Mouse (Mus musculus): Measurements from ENCODE around the gene Ptges. TPM values are rescaled to one million over a fixed set of nuclear protein-coding genes. Genes with fewer than 3 reads are reported as not detected.

The Ptges gene
- 10.8 and 13.3 TPM in 2 replicates for polyA plus RNA-seq (2016; fragmentation: Nextera tagmentation; extraction: Ambion mirVana)

- DNase-seq (ENCODE audit: low spot score), result peak; percentile 65
- H3K4me3 ChIP-seq, result peak within 1 kb of the TSS; percentile 44
- peaks cover 30% of the 10 kb centered on the region for H3K4me1 ChIP-seq (replicated peaks)
- H3K9me3 ChIP-seq, result no peaks in the 10 kb centered on the region
- H3K36me3 ChIP-seq, result no peaks in the 10 kb centered on the region
- peaks cover 4% of the 10 kb centered on the region; the same call in 1 of the 2 replicates for H3K27me3 ChIP-seq (ENCODE audit: insufficient read depth, poor library complexity, severe bottlenecking)
- peak within 1 kb of the TSS; percentile 60 for H3K27ac ChIP-seq
- WGBS, result 3% methylated on average over 23 of the region's 23 CpGs
Observed at GRCm38 (mm10) chr2:30929483-30930045, at the start of gene Ptges. TSS of gene Ptges (minus strand) at chr2:30929863.

GRCm38 (mm10) chr2:30967352-30968327, 38.0 kb upstream of the Ptges start, which contains the start of gene Tor1a:
TSS of gene Tor1a (minus strand) at chr2:30967933.
- peaks cover 52% of the 10 kb centered on the region for H3K36me3 ChIP-seq
- peak within 1 kb of the TSS; percentile 96 for H3K4me3 ChIP-seq
- 2% methylated on average over 59 of the region's 59 CpGs for WGBS
- H3K9me3 ChIP-seq, result no peaks in the 10 kb centered on the region
- H3K27me3 ChIP-seq (ENCODE audit: insufficient read depth, poor library complexity, severe bottlenecking), result no peaks in the 10 kb centered on the region
- H3K27ac ChIP-seq, result peak within 1 kb of the TSS; percentile 91
- H3K4me1 ChIP-seq (replicated peaks), result peaks cover 29% of the 10 kb centered on the region
- DNase-seq (ENCODE audit: low spot score), result peak; percentile 92

DNA sequence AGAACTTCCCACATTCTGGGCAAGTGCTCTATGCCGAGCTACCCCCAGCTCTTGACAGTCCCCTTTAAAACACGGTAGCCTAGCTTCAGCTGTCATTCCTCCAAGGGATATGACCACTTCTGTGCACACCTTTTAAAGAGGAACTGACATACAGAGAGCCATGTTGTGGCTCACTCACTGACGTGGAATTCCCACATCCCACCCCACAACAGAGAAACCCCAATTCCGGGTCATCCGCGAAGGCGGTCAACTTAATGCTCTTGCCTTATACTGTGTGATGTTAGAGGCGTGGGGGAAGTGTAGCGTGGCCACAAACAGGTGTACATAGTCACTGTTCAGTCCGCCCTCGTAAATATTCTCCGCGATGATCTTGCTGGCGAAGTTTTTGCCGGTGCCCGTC, 37.2 kb upstream of the Ptges start:
- Histone ChIP-seq H3K27me3 (ENCODE audit: insufficient read depth, poor library complexity, severe bottlenecking) (no peaks in the 10 kb centered on the region), H3K4me3 (peak overlapping the region; percentile 96), H3K27ac (peak overlapping the region; percentile 91), H3K4me1 (replicated peaks) (peaks cover 29% of the 10 kb centered on the region), H3K9me3 (no peaks in the 10 kb centered on the region), H3K36me3 (peaks cover 55% of the 10 kb centered on the region)
- 29% methylated on average over 16 of the region's 16 CpGs for WGBS
- DNase-seq (ENCODE audit: low spot score), result no peak

DNA sequence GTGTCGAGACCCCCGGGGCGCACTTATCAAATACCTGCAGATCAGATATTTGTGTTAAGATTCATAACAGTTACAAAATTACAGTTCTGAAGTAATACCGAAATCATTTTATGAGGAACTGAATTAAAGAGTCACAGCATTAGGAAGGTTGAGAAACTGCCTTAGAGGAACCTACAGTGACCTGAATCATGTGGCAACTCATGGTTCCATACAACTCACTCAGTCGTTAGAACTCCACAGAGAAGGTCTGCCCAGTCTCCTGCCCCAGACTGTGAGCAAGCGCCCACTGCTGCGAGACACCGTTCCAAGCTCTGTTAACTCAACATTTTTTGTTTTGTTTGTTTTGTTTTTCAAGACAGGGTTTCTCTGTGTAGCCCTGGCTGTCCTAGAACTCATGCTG, 36.0 kb upstream of the Ptges start:
- H3K4me1 ChIP-seq (replicated peaks), result peaks cover 29% of the 10 kb centered on the region
- H3K27ac ChIP-seq, result no peak overlapping the region
- no peaks in the 10 kb centered on the region for H3K9me3 ChIP-seq
- peaks cover 61% of the 10 kb centered on the region for H3K36me3 ChIP-seq
- no peak overlapping the region for H3K4me3 ChIP-seq
- no peaks in the 10 kb centered on the region for H3K27me3 ChIP-seq (ENCODE audit: insufficient read depth, poor library complexity, severe bottlenecking)
- WGBS, result 95% methylated on average over 8 of the region's 8 CpGs
- DNase-seq (ENCODE audit: low spot score), result no peak

- H3K27me3 ChIP-seq (ENCODE audit: insufficient read depth, poor library complexity, severe bottlenecking), result no peaks in the 10 kb centered on the region
- no peak overlapping the region for H3K27ac ChIP-seq
- no peaks in the 10 kb centered on the region for H3K9me3 ChIP-seq
- H3K4me1 ChIP-seq (replicated peaks), result peaks cover 29% of the 10 kb centered on the region
- H3K36me3 ChIP-seq, result peaks cover 88% of the 10 kb centered on the region
- no peak overlapping the region for H3K4me3 ChIP-seq
- WGBS, result 90% methylated on average over 11 of the region's 11 CpGs
- no peak for DNase-seq (ENCODE audit: low spot score)
Observed at GRCm38 (mm10) chr2:30962570-30963254, 33.0 kb upstream of the Ptges start.

- Histone ChIP-seq H3K4me3 (no peak overlapping the region), H3K9me3 (no peaks in the 10 kb centered on the region), H3K27ac (no peak overlapping the region), H3K27me3 (ENCODE audit: insufficient read depth, poor library complexity, severe bottlenecking) (no peaks in the 10 kb centered on the region), H3K4me1 (replicated peaks) (peaks cover 16% of the 10 kb centered on the region), H3K36me3 (peaks cover 100% of the 10 kb centered on the region)
- no peak for DNase-seq (ENCODE audit: low spot score)
- WGBS, result 45% methylated on average over 5 of the region's 5 CpGs
Observed at GRCm38 (mm10) chr2:30959856-30960255, 30.2 kb upstream of the Ptges start.

DNA sequence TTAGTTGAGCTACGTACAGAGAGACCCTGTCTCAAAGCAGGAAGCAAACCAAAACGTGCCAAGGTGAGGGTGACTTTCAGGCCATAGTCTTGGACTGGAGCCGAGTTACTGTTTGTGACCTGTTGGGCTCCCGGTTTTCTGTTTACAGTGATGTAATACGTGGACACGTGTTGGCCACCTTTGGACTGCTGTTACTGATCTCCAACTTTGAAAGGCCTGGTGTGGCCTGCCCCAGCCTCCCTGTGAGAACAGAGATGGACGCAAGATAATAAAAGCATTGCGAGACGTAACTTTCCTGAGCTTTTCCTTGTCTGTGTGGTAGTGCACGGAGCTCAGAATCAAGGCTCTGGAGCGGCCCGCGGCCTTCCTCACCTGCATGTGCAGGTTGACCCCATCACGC, 29.1 kb upstream of the Ptges start:
- Histone ChIP-seq H3K4me1 (replicated peaks) (peaks cover 23% of the 10 kb centered on the region), H3K27ac (no peak overlapping the region), H3K4me3 (no peak overlapping the region), H3K9me3 (no peaks in the 10 kb centered on the region), H3K27me3 (ENCODE audit: insufficient read depth, poor library complexity, severe bottlenecking) (no peaks in the 10 kb centered on the region), H3K36me3 (peaks cover 93% of the 10 kb centered on the region)
- WGBS, result 93% methylated on average over 14 of the region's 14 CpGs
- no peak for DNase-seq (ENCODE audit: low spot score)

- H3K9me3 ChIP-seq, result no peaks in the 10 kb centered on the region
- no peaks in the 10 kb centered on the region for H3K27me3 ChIP-seq (ENCODE audit: insufficient read depth, poor library complexity, severe bottlenecking)
- H3K4me1 ChIP-seq (replicated peaks), result peaks cover 35% of the 10 kb centered on the region
- peaks cover 81% of the 10 kb centered on the region for H3K36me3 ChIP-seq
- WGBS, result 83% methylated on average over 4 of the region's 4 CpGs
- H3K4me3 ChIP-seq, result no peak overlapping the region
- H3K27ac ChIP-seq, result no peak overlapping the region
- no peak for DNase-seq (ENCODE audit: low spot score)
Observed at GRCm38 (mm10) chr2:30957511-30957910, 27.8 kb upstream of the Ptges start.

DNA sequence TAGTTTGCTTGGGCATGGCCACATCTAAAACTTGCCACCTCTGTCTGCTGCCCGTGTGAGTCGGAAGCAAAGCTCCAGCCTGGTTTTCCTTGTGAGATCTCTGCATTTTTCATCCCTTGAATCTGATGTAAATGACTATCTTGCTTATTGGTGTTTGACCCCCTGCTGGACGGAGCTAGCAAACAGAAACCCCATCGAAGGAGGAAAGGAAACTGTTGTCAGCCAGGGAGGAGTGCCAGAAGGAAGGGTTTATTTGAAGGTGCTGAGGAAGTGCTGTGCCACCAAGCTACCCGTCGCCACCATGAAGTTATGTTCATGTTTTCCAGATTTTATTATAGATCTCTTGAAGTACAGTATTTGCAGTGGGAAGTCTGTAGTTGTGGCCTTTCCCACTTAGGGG, 25.1 kb upstream of the Ptges start:
- WGBS, result 74% methylated on average over 6 of the region's 6 CpGs
- Histone ChIP-seq H3K4me1 (replicated peaks) (peaks cover 38% of the 10 kb centered on the region), H3K4me3 (peak overlapping the region; percentile 96; the same call in 1 of the 2 replicates), H3K27ac (no peak overlapping the region), H3K9me3 (no peaks in the 10 kb centered on the region), H3K27me3 (ENCODE audit: insufficient read depth, poor library complexity, severe bottlenecking) (no peaks in the 10 kb centered on the region), H3K36me3 (peaks cover 54% of the 10 kb centered on the region)
- DNase-seq (ENCODE audit: low spot score), result no peak

DNA sequence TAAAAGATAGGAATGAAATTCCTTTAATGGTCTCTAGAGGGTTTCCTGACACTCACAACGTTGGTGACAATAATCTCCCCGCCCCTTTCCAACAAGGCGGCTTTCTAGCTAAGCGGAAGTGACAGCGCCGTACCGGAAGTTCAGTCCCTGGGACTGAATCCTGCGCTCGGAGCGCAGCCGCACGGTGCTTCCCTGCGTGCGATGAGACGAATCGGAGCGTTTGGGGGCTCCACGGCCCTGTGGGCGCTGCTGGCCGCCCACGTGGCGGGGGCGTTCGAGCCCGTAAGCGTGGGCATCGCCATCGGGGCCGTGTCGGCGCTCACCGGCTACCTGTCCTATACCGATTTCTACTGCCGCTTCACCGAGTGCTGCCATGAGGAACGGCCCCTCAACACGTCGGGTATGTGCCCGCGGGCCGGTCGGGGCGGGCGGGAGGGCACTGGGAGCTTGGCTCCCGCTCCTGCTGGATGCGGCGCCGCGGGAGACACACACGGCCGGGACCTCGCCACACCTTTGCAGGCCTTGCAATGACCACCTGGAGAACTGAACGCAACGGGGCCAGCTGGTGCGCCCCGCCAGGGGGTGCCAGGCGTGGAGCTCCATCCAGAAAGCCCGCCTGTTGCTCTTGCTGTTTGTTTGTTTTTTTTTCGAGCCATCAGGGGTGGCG, 23.3 kb upstream of the Ptges start, which contains the start of gene Tor1b:
TSS of gene Tor1b (plus strand) at position 136 of the 667 bp plus-strand sequence.
- peaks cover 38% of the 10 kb centered on the region for H3K4me1 ChIP-seq (replicated peaks)
- no peaks in the 10 kb centered on the region for H3K27me3 ChIP-seq (ENCODE audit: insufficient read depth, poor library complexity, severe bottlenecking)
- peak within 1 kb of the TSS; percentile 96 for H3K27ac ChIP-seq
- WGBS, result under 1% methylated on average over 60 of the region's 60 CpGs
- DNase-seq (ENCODE audit: low spot score), result peak; percentile 90
- H3K36me3 ChIP-seq, result peaks cover 36% of the 10 kb centered on the region
- peak within 1 kb of the TSS; percentile 96 for H3K4me3 ChIP-seq
- no peaks in the 10 kb centered on the region for H3K9me3 ChIP-seq

- peaks cover 38% of the 10 kb centered on the region for H3K4me1 ChIP-seq (replicated peaks)
- peaks cover 30% of the 10 kb centered on the region for H3K36me3 ChIP-seq
- no peak for DNase-seq (ENCODE audit: low spot score)
- H3K9me3 ChIP-seq, result no peaks in the 10 kb centered on the region
- peak overlapping the region; percentile 96 for H3K4me3 ChIP-seq
- H3K27ac ChIP-seq, result peak overlapping the region; percentile 96
- H3K27me3 ChIP-seq (ENCODE audit: insufficient read depth, poor library complexity, severe bottlenecking), result no peaks in the 10 kb centered on the region
- WGBS, result 32% methylated on average over 5 of the region's 5 CpGs
Observed at GRCm38 (mm10) chr2:30952457-30952823, 22.8 kb upstream of the Ptges start.

DNA sequence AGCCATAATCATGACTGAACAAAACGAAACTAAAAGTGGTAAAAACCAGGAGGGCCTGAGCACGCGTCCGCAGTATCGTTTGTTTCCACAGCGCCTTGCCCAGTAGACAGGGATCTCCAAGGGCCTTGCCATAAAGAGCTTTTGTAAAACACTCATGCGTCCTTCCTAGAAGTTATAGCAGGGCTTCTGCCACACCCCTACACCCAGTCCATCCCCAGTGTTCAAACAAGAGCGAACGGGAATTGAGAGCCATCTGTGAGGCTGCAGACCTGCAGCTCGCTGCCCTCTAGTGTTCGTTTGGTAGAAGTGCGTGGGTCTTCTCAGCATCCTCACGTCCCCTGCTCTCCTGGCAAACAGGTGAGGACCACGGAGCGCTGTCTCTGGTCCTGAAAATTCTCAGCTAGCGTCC, 12.9 kb upstream of the Ptges start:
- peak; percentile 66 for DNase-seq (ENCODE audit: low spot score)
- peak overlapping the region; percentile 40 for H3K4me3 ChIP-seq
- WGBS, result 31% methylated on average over 16 of the region's 16 CpGs

More for the DNA sequence above, 12.9 kb upstream of the Ptges start:
- Histone ChIP-seq H3K9me3 (no peaks in the 10 kb centered on the region), H3K4me1 (replicated peaks) (peaks cover 6% of the 10 kb centered on the region; the same call in 1 of the 2 replicates), H3K27ac (no peak overlapping the region), H3K36me3 (no peaks in the 10 kb centered on the region), H3K27me3 (ENCODE audit: insufficient read depth, poor library complexity, severe bottlenecking) (no peaks in the 10 kb centered on the region)

Data from hindbrain, embryonic 10.5 days (tissue).